Mouse (Mus musculus) adrenal gland, adult 18-20 months (tissue): Measurements from ENCODE around the gene Fastkd3. TPM values are rescaled to one million over a fixed set of nuclear protein-coding genes. Genes with fewer than 3 reads are reported as not detected.

ENCODE experiments used
- DNase-seq, 2 experiments: peaks; one replicate each; pipeline ENCODE4 v3.0.0; 2021 to 2022; ENCODE audit warnings: low spot score in 2 of 2
- total RNA-seq, 2 experiments: library from RNA; stranded (reverse); gene quantifications; 1 replicate in 1 of 2; 2 replicates in 1 of 2; pipeline ENCODE4 v1.2.3; 2021

The Fastkd3 gene
- total RNA-seq, 2 experiments from 2014 or later, result 13.3 to 14.9 TPM

DNA sequence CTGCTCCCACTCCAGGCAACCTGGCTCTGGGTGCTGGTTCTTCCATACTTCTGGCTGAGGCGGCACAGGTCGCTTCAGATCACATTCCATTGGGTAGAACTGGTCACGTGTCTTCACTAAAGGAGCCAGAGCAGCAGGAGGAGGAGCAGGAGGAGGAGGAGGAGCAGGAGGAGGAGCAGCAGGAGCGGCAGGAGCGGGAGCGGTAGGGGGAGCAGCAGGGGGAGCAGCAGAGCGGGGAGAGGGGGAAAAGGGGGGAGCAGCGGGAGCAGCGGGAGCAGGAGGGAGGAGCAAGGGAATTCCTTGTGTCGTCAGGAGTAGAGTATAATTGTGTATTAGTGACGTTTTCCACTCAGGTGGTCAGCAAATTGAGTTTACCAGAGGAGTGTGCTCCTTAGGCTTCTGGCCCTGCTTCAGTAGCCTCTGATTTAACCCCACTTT, 23.7 kb downstream of the Fastkd3 start:
- no peak for DNase-seq

DNA sequence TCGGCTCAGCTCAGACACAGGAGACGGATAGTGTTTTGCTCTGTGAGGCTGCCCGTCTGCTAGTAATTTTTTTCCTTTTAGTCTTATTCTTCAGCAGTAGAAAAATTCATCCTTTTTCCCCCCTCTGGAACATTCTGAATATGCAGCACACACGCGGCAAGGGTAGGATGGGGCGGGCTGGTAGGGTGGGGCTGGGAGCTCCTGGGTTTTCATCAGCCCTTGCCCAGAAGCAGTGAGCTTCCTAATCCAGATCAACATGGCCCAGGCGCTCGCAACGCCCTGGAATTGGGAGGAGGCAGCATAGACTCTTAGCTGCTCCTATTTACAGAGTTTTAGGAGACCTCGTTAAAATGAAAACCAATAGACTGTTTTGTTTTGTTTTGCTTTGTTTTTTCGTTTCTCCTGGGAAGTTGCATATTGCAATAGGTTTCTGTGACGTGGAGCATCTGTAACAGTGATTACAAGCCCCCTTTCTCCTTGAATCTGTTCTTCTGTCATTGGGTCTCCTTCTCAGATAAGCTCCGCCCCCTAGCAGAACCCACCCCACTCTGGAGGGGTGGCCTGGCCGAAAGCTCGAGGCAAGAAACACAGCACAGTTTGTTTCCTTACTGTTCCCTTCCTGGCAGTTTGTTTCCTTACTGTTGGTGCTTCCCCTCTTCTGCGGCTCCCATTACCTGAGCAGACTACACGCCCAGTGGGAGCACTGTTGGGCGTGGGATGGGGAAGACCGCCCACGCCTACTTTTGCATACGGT, 25.8 kb downstream of the Fastkd3 start:
- no peak for DNase-seq

DNA sequence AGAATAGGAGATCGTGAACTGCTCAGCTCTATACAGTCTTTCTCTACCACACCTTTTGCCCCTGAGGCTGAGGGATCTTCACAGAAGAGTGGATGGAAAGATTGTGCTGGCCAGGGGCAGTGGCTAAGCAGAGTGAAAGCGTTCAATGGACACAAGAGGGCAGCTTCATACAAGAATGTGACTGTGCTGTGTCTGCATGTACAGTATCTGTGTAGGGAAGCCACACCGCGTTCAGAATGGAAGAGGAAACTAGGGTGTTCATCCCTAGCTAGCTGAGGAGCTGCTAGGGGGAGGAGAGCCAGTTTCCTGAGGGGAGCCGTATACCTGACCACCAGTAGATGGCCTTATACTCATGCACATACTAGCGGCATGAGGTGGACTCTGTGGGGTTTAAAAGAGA, 40.8 kb downstream of the Fastkd3 start:
- no peak for DNase-seq

DNA sequence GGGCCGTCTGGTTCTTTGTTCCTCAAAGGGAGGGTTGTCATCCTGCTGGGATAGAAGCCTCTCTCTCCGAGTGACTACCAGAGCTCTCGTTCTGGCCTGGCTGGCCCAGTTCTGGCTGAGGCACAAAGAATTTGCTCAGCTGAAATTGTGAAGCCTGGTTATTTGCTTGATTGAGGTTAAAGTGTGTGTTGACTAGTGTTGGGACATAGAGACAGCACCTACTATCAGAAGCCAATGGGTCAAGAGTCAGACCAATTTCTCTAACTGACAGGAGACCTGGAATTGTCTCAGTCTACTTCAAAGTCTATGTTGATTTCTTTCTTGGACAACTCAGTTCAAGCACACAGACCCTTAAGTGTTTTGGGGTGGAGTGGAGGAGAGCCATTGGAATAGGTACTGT, 45.0 kb downstream of the Fastkd3 start:
- no peak for DNase-seq

Other genes starting within 250 kb of the Fastkd3 start
- gene Mtrr, start 85 bp upstream of the Fastkd3 start, total RNA-seq, result 10 to 100 TPM; 14.8 to 15.5 TPM
- gene 1700001L19Rik, start 15.2 kb downstream of the Fastkd3 start, total RNA-seq, result under 1 TPM in 1 of 2 experiments, not detected in 1; 0.20 TPM